Mouse (Mus musculus) forebrain, embryonic 11.5 days (tissue): ENCODE results near the gene Lhfp. TPM values are rescaled to one million over a fixed set of nuclear protein-coding genes. Genes with fewer than 3 reads are reported as not detected.
A peak's percentile ranks its signal among the peaks of the same experiment; 100 is the strongest.

ENCODE experiments used
- ATAC-seq: fragments of 200-750 bp; cut with Nextera tagmentation; replicated peaks from 2 replicates; pipeline ENCODE4 v1.8.0; 2017; ENCODE audit warnings: moderate TSS enrichment; ENCODE audit not compliant: low FRiP score
- DNase-seq: peaks from one replicate; pipeline ENCODE4 v3.0.0-alpha.2; 2017; ENCODE audit warnings: low spot score
- H3K27ac ChIP-seq: fragments of 300-500 bp; sonication (generic); 2 replicates; pipeline ENCODE4 v1.5.1; 2014; ENCODE audit warnings: low read depth, low read length
- H3K27me3 ChIP-seq: fragments of 300-500 bp; sonication (generic); 2 replicates; pipeline ENCODE4 v1.6.1; 2014; ENCODE audit warnings: mild to moderate bottlenecking, low read length, mixed read lengths; ENCODE audit not compliant: control insufficient read depth, insufficient read depth
- H3K36me3 ChIP-seq: fragments of 300-500 bp; sonication (generic); 2 replicates; pipeline ENCODE4 v1.6.1; 2014; ENCODE audit warnings: mild to moderate bottlenecking, low read length, moderate library complexity, mixed read lengths; ENCODE audit not compliant: control insufficient read depth, insufficient read depth
- H3K4me1 ChIP-seq: fragments of 300-500 bp; sonication (generic); replicated peaks from 2 replicates; pipeline ENCODE4 v1.6.1; 2014; ENCODE audit warnings: low read length, mixed read lengths; ENCODE audit not compliant: control insufficient read depth, insufficient read depth
- H3K4me2 ChIP-seq: fragments of 300-500 bp; sonication (generic); 2 replicates; pipeline ENCODE4 v1.6.1; 2014; ENCODE audit warnings: low read depth, mild to moderate bottlenecking, low read length, moderate library complexity, mixed read lengths; ENCODE audit not compliant: severe bottlenecking
- H3K4me3 ChIP-seq: fragments of 300-500 bp; sonication (generic); 2 replicates; pipeline ENCODE4 v1.5.1; 2014; ENCODE audit warnings: low read depth, low read length
- H3K9ac ChIP-seq: fragments of 300-500 bp; sonication (generic); 2 replicates; pipeline ENCODE4 v1.6.1; 2014; ENCODE audit warnings: low read length
- H3K9me3 ChIP-seq: fragments of 300-500 bp; sonication (generic); 2 replicates; pipeline ENCODE4 v1.6.1; 2016; ENCODE audit warnings: low read length, mixed read lengths; ENCODE audit not compliant: control insufficient read depth
- WGBS: fragments of 180-500 bp; shearing (Covaris S2); extraction: QIAGEN DNeasy Blood & Tissue Kit; methylation state at CpG from one replicate; pipeline ENCODE4 v1.1.7; 2014; 5-methylcytosine and 5-hydroxymethylcytosine counted together
- polyA plus RNA-seq: library from polyadenylated mRNA; unstranded; fragments of >200 nt; fragmentation: Nextera tagmentation; extraction: Ambion mirVana; gene quantifications from 2 replicates; pipeline ENCODE4 v1.2.1, GENCODE M21; 2014

The Lhfp gene
- polyA plus RNA-seq, 1 experiment from 2014 or later, result 24.8 TPM

DNA sequence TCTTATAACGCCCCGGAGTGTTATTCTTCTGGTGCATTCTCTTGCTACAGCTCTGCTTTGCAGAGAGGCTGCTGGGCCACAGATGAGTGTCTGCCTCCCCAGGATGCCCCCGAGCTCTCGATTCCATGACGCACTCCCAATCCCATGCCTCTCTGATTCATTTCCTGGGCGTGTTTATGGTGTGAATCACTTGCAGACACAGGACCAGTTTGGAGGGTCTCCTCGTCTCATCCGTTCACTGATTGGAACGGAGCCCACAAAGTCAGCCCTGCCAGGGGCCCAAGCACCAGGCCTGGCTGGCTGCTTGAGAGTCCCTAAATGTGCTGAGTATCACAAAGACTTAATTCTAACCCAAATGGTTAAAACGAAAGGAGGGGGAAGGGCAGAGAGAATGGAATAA is 160.3 kb downstream of the Lhfp start:
- peaks cover 9% of the 10 kb centered on the region for H3K4me1 ChIP-seq
- WGBS, result 23% methylated on average over 10 of the region's 10 CpGs
- H3K4me3 ChIP-seq, result no peak overlapping the region
- H3K9ac ChIP-seq, result peak overlapping the region; percentile 0; the same call in 1 of the 2 replicates
- no peak overlapping the region for H3K27ac ChIP-seq
- no peaks in the 10 kb centered on the region for H3K36me3 ChIP-seq
- no peaks in the 10 kb centered on the region for H3K27me3 ChIP-seq
- peak; percentile 43; the same call in 1 of the 2 replicates for ATAC-seq
- no peaks in the 10 kb centered on the region for H3K9me3 ChIP-seq
- H3K4me2 ChIP-seq, result no peak overlapping the region
- DNase-seq, result peak; percentile 50

DNA sequence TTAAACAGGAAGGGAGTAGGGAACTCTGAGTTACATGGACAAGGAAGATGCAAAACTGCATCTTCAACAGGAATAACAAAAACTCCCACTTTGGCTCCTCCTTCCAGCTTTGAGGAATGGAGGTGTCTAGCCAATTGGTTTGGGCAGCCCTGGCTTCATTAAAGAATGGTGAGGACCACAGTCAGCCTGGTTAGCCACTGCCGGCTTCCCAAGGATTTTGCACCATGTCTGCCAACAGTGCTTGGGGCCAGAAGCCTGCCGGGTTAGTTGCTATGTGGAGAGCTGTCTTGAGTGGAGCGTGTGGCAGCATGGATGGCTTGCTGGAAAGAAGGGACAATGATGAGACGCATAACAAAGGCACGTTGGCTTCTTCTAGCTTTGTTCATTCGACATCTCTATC is 160.9 kb downstream of the Lhfp start:
- no peak overlapping the region for H3K27ac ChIP-seq
- H3K4me3 ChIP-seq, result no peak overlapping the region
- WGBS, result 74% methylated on average over 6 of the region's 6 CpGs
- DNase-seq, result peak; percentile 51
- H3K4me1 ChIP-seq, result peaks cover 9% of the 10 kb centered on the region
- H3K9me3 ChIP-seq, result no peaks in the 10 kb centered on the region
- no peak overlapping the region for H3K4me2 ChIP-seq
- no peak overlapping the region for H3K9ac ChIP-seq
- no peaks in the 10 kb centered on the region for H3K36me3 ChIP-seq
- no peak for ATAC-seq
- no peaks in the 10 kb centered on the region for H3K27me3 ChIP-seq

DNA sequence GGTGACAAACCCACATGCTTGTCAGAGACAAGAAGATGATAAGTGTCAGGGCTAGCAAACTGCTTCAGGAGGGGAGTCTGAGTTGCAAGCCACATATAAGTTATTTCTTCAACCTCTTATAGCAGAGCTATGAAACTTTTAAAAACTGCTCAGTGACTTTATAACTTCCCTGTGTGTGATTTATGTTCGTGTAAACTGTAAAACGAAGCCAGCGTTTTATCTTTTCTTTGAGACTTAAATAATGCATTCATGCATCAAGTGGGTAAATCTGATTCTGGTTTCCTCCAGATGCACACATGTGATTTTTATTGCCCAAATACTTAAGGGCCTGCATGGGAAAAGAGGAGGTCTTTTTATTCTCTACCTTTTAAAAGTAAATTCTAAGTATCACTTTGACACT is 161.4 kb downstream of the Lhfp start:
- Histone ChIP-seq H3K9me3 (no peaks in the 10 kb centered on the region), H3K27ac (no peak overlapping the region), H3K9ac (no peak overlapping the region), H3K4me2 (no peak overlapping the region), H3K4me1 (peaks cover 9% of the 10 kb centered on the region), H3K27me3 (no peaks in the 10 kb centered on the region), H3K4me3 (no peak overlapping the region), H3K36me3 (no peaks in the 10 kb centered on the region)
- WGBS, result 92% methylated on average over 3 of the region's 3 CpGs
- ATAC-seq, result no peak
- no peak for DNase-seq

DNA sequence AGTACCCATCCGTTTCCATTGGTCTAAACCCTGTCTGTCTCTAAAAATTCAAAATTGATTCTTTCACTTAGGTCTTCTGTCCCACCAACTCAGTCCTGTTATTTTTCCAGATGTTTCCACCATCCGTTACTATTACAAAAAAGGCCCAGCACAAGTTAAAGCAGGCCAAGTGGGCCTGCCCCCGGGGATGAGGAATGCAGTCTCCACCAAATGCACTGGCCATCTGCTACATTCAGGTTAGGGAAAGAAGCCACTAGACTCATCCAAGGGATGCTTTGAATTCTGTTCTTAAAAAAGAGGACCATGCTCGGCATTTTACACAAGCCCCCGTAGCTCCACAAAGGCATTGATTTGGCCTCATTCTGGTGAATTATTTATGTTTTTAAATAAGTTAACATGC is 162.3 kb downstream of the Lhfp start:
- no peak for ATAC-seq
- H3K9ac ChIP-seq, result no peak overlapping the region
- no peak overlapping the region for H3K27ac ChIP-seq
- no peaks in the 10 kb centered on the region for H3K36me3 ChIP-seq
- no peak overlapping the region for H3K4me2 ChIP-seq
- H3K9me3 ChIP-seq, result no peaks in the 10 kb centered on the region
- no peaks in the 10 kb centered on the region for H3K27me3 ChIP-seq
- no peak overlapping the region for H3K4me3 ChIP-seq
- WGBS, result 83% methylated on average over 5 of the region's 5 CpGs
- DNase-seq, result no peak
- peaks cover 9% of the 10 kb centered on the region for H3K4me1 ChIP-seq

DNA sequence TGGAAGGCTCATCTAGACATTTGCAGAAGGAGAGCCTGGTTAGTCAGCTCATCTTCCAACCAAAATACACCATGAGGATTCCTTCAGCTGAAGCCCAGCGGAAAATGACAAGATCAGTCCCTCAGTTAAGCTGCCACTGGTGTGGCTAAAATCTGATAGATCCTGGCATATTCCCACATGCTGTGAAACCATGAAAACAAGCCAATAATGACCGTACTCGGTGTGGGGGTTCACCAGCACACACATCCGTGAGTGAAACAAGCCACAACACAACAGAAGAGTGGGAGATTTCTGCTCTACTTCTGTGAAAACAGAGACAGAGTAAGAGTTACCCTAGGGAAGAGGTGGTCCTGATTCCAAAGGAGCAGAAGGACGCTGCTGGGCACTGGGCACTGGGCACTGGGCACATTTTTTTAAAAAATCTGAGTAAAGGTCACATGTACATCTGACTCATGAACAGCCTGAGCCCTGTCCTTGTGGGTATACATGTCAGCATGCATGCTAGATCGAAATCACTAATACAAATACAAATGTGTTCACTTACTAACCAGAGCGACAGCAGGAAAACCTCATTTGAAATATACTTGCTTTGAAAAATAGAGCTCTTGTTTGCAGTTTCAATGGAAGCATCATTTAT is 163.1 kb downstream of the Lhfp start:
- ATAC-seq, result no peak
- H3K9me3 ChIP-seq, result no peaks in the 10 kb centered on the region
- no peaks in the 10 kb centered on the region for H3K27me3 ChIP-seq
- H3K9ac ChIP-seq, result no peak overlapping the region
- no peak for DNase-seq
- peaks cover 9% of the 10 kb centered on the region for H3K4me1 ChIP-seq
- no peaks in the 10 kb centered on the region for H3K36me3 ChIP-seq
- no peak overlapping the region for H3K4me3 ChIP-seq
- no peak overlapping the region for H3K4me2 ChIP-seq
- no peak overlapping the region for H3K27ac ChIP-seq
- 89% methylated on average over 7 of the region's 7 CpGs for WGBS

DNA sequence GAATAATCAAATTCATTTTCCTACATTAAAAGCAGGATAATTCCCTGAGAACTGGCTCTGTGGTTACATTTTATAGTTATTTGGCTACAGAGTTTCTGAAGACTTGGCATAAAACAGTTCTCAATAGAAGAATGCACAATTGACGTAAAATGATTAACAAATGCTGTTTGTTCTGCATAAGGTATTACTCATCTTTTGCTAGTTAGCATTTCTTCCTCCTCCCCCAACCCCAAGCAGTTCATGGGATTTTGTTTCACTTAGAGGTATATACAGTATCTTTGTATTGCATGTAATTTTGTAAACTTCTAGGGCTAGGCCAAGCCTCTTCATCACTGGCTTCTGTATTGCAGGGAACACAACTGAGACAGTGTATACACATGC is 163.6 kb downstream of the Lhfp start:
- Histone ChIP-seq H3K4me3 (no peak overlapping the region), H3K9ac (no peak overlapping the region), H3K9me3 (no peaks in the 10 kb centered on the region), H3K4me1 (peaks cover 9% of the 10 kb centered on the region), H3K27ac (no peak overlapping the region), H3K4me2 (no peak overlapping the region), H3K36me3 (no peaks in the 10 kb centered on the region), H3K27me3 (no peaks in the 10 kb centered on the region)
- 100% methylated on average over 1 of the region's 1 CpGs for WGBS
- ATAC-seq, result no peak
- no peak for DNase-seq

DNA sequence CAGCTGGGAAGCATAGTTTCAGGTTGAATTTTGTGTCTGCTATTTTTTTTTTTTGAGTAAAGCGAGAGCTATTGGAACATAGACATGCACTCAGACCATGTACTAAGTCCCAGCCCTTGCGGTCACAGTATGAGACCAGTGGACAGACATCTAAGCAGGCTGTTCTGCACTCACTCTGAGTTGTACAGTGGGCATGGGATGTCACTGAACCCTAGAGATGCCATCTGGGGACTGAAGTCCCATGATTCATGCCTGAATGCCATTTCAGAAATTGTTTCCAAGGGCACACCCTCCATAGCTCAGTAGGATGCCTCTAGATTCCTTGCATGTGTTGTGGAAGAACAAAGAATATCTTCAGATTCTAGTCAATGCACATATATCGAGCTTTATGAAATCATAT is 164.4 kb downstream of the Lhfp start:
- Histone ChIP-seq H3K36me3 (no peaks in the 10 kb centered on the region), H3K27me3 (no peaks in the 10 kb centered on the region), H3K9me3 (no peaks in the 10 kb centered on the region), H3K27ac (no peak overlapping the region), H3K4me3 (no peak overlapping the region), H3K4me1 (peaks cover 9% of the 10 kb centered on the region), H3K9ac (no peak overlapping the region), H3K4me2 (no peak overlapping the region)
- ATAC-seq (no peak), DNase-seq (no peak)
- WGBS, result 95% methylated on average over 3 of the region's 3 CpGs

DNA sequence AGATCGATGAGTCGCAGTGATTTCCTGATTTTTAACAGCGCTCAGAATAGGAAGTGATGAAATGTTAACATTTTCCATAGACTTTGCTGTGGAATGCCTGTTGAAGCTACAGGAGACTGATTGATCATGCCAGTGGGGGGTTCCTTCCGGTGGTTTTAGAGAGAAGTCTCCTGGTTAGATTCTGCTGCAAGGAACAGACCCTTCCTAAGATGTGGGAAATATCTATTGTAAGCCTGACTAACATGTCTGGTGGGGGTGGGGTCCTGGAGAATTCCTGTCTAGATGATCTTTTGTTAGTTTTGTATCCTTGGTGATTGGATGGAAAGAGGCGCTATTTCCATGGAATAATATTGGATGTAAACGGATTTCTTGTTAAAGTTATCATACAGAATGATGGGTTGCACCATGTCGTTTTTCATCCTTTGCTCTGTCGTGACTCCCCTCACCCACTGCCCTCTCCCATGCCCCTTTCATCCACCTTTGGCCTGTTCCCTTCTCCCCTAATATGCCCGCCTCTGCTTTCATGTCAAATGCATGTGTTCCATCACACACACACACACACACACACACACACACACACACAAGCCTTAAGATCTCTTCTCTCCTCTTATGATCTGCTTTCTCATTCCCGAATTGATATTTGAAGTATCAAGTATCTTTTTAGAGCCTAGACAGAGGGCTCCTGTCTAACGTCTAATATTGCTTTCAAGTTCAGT is 165.3 kb downstream of the Lhfp start:
- Histone ChIP-seq H3K4me3 (no peak overlapping the region), H3K9ac (no peak overlapping the region), H3K4me1 (peaks cover 7% of the 10 kb centered on the region), H3K36me3 (no peaks in the 10 kb centered on the region), H3K9me3 (no peaks in the 10 kb centered on the region), H3K4me2 (no peak overlapping the region), H3K27me3 (no peaks in the 10 kb centered on the region), H3K27ac (no peak overlapping the region)
- 37% methylated on average over 11 of the region's 11 CpGs for WGBS
- ATAC-seq (peak; percentile 62), DNase-seq (no peak)

DNA sequence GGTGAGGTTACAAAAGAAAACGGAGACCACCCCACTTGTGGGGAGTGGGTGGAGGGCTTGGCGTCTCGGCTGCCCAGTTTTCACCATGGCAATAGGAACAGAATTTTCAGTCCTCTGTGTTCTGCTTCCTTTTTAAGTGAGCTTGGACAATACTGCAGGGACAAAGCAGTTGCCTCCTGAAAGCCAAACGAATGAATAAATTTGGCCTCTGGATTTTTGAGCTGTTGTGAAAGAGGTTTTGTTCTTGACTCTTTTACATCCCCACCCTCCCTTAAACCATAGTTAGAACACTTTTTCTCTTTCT is 165.8 kb downstream of the Lhfp start:
- no peak overlapping the region for H3K27ac ChIP-seq
- H3K4me1 ChIP-seq, result peaks cover 2% of the 10 kb centered on the region
- H3K4me2 ChIP-seq, result no peak overlapping the region
- H3K9ac ChIP-seq, result no peak overlapping the region
- H3K9me3 ChIP-seq, result no peaks in the 10 kb centered on the region
- no peak overlapping the region for H3K4me3 ChIP-seq
- no peaks in the 10 kb centered on the region for H3K36me3 ChIP-seq
- no peaks in the 10 kb centered on the region for H3K27me3 ChIP-seq
- peak; percentile 63 for ATAC-seq
- WGBS, result 14% methylated on average over 4 of the region's 4 CpGs
- peak; percentile 61 for DNase-seq
